Mouse (Mus musculus) adrenal gland, postnatal 36 days (tissue): ENCODE measurements around the gene Olfr39. TPM values are rescaled to one million over a fixed set of nuclear protein-coding genes. Genes with fewer than 3 reads are reported as not detected.
"Not testable (repeated sequence)": the region's sequence is repeated elsewhere in the genome, so short reads cannot be mapped to it uniquely, and the experiment has no call there.

Experiments
- DNase-seq, 2 experiments: peaks; one replicate each; pipeline ENCODE4 v3.0.0; 2021; ENCODE audit warnings: mixed read lengths in 1 of 2
- long read RNA-seq, 2 experiments: library from polyadenylated mRNA; stranded (forward); transcript quantifications; one replicate each; pipeline ENCODE4 v2.0.0; 2021; ENCODE audit warnings: borderline sequencing depth in 2 of 2
- total RNA-seq, 2 experiments: library from RNA; stranded (reverse); gene quantifications; 2 replicates each; pipeline ENCODE4 v1.2.3; 2021

The Olfr39 gene
- not detected for total RNA-seq
- long read RNA-seq, experiment 1 = 0 reads
- long read RNA-seq, experiment 2 = 0 reads

GRCm38 (mm10) chr9:20282051-20282450 lies at the start of gene Olfr39:
Gene Olfr39, plus strand, starts transcription at chr9:20282351.
- no peak for DNase-seq

- no peak for DNase-seq
Observed at GRCm38 (mm10) chr9:20236819-20237218, 45.3 kb upstream of the Olfr39 start, which contains the start of gene Olfr872. Gene Olfr872, plus strand, starts transcription at chr9:20237119.

- DNase-seq = no peak
Observed at GRCm38 (mm10) chr9:20237378-20237777, 44.8 kb upstream of the Olfr39 start.

GRCm38 (mm10) chr9:20295562-20295961 lies 13.4 kb downstream of the Olfr39 start:
- DNase-seq = not testable (repeated sequence)

GRCm38 (mm10) chr9:20298232-20298631 lies 16.1 kb downstream of the Olfr39 start, which contains the start of gene Olfr873:
Gene Olfr873, plus strand, starts transcription at chr9:20298532.
- DNase-seq = no peak

GRCm38 (mm10) chr9:20335994-20336393 lies 53.8 kb downstream of the Olfr39 start, which contains the start of gene Olfr18:
Gene Olfr18, minus strand, starts transcription at chr9:20336094.
- DNase-seq = no peak

Other genes starting within 250 kb of the Olfr39 start
- not detected for gene Olfr867, start 224.8 kb upstream of the Olfr39 start, total RNA-seq
- gene Olfr868, start 183.7 kb upstream of the Olfr39 start, total RNA-seq = not detected
- not detected for gene Olfr869, start 153.3 kb upstream of the Olfr39 start, total RNA-seq
- not detected for gene Olfr870, start 108.3 kb upstream of the Olfr39 start, total RNA-seq
- gene Olfr871, start 70.1 kb upstream of the Olfr39 start, total RNA-seq = not detected
- not detected for gene Olfr872, start 45.2 kb upstream of the Olfr39 start, total RNA-seq
- not detected for gene Olfr873, start 16.2 kb downstream of the Olfr39 start, total RNA-seq
- gene Olfr18, start 53.7 kb downstream of the Olfr39 start, total RNA-seq = not detected
- 1 to 10 TPM; 5.9 to 8.6 TPM for gene Zfp560, start 102.8 kb downstream of the Olfr39 start, total RNA-seq
- 10 to 100 TPM; 19.4 to 20.6 TPM for gene Zfp26, start 177.8 kb downstream of the Olfr39 start, total RNA-seq
- gene Zfp426, start 210.4 kb downstream of the Olfr39 start, total RNA-seq = 10 to 100 TPM; 21.8 to 22.0 TPM
- 10 to 100 TPM; 36.8 to 38.1 TPM for gene Zfp266, start 239.1 kb downstream of the Olfr39 start, total RNA-seq